Mouse (Mus musculus): ENCODE data around the gene Ptges2.
A peak's percentile ranks its signal among the peaks of the same experiment; 100 is the strongest.

Ptges2 gene

GRCm38 (mm10) chr2:32375317-32375940 lies 20.3 kb upstream of the Ptges2 start:
- no peak for DNase-seq (ENCODE audit: low spot score)

DNA sequence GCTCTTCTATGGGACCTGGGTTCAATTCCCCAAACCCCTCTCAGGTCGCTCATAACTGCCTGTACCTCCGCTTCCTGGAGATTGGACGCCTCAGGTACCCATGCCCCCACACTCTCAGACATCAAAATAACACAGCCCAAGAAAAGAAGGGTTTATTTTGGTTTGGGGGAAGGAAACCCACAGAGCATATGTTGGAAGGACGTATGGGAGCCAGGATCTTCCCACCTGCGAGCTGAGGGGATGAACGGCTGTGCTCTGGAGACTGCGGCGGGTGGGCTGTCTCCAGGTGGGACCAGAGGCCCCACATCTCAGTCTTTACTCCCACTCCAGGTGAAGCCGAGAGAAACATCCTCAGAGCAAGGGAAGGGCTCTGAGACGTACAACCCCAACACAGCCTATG lies 18.7 kb upstream of the Ptges2 start:
- no peak for DNase-seq (ENCODE audit: low spot score)

- no peak for DNase-seq (ENCODE audit: low spot score)
Observed at GRCm38 (mm10) chr2:32380001-32380500, 15.6 kb upstream of the Ptges2 start.

DNA sequence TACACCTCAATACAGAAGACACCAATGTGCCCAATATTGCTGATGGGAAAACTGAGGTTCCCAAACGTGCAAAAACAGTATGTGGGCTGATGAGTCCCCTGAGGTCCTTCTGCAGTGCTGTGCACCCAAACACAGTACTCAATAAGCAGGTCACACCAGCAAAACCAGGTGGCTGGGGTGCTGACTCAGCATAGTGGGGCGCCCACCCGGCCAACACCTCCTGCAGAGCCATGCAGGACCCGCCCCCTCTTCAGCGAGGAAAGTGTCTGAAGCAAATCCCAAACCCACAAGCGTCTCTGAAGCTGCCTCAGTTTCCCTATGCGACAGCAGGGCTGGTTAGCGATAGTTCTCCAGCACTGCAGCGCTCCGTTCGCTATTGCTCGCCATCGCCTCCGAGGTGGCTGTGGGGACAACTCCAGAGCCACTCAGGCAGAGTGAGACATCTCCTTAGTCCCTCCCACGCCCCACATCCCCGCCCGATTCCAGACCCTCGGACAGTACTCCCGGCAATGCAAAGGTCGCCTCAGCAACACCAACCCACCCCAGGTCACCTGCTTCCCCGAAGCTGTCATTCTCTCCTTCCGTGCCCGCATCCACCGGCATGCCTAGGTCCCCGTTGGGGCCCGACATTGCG lies 14.4 kb upstream of the Ptges2 start:
- no peak for DNase-seq (ENCODE audit: low spot score)

- DNase-seq (ENCODE audit: low spot score): peak; percentile 89
Observed at GRCm38 (mm10) chr2:32381775-32382223, 13.9 kb upstream of the Ptges2 start, which contains the start of gene 1110008P14Rik. Gene 1110008P14Rik, minus strand, starts transcription at chr2:32381938.

DNA sequence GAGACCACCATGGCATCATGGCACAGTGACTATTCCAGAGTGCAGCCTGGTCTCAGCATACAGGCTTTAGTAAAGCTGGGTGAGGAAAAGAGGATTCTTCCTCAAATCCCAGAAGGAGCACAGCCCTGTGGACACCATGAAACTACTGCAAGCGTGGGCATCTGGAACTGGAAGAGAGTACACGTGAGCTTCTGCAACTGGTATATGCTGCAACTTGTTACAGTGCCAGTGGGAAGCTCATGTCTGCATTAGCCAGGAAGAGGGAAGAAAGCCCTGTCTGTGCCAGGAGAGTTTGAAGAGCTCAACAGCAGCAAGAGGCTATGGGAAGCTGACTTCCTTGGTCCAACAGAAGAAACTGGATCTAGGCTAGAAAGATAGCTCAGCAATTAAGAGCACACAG lies 13.0 kb upstream of the Ptges2 start:
- DNase-seq (ENCODE audit: low spot score): no peak

DNA sequence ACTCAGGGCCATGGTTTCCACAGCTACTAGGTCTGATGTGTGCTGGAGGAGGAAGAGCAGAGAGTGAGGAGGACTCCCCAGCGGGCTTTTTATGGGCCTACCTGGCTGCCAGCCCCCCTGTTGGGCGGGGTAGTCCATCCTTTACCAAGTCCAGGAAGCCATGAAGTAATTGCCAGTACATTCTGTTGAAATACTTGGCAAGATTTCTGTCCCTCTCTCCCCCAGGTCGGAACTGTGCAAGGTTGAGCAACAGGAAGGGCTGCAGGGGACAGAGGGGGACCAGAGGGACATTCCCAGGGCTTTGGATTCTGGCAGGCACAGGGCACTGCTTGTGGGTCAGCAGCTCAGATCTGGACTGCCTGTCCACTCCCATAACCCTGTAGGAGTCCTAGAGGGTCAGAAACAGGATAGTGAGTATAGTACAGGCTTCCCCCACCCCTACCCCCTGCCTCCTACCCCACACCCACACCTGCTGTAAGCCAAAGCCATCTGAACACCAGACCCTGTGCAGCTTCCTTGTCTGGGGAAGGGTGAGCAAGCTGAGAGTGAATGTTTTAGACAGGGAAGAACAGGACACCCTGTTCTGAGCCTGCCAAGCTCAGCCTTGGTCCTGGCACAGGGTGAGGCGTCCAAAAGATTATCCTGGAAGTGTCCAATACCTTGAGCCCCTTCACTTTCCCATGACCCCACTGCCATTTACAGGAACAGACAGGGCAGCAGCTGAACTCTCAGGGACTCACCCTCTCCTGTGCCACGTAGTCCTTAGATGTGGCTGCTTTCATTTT lies 7.8 kb upstream of the Ptges2 start, which contains the start of gene Lcn2:
Gene Lcn2 (minus strand): TSS at position 547 of the 785 bp plus-strand sequence.
- DNase-seq (ENCODE audit: low spot score): no peak

GRCm38 (mm10) chr2:32389157-32389556 lies 6.5 kb upstream of the Ptges2 start:
- no peak for DNase-seq (ENCODE audit: low spot score)

DNA sequence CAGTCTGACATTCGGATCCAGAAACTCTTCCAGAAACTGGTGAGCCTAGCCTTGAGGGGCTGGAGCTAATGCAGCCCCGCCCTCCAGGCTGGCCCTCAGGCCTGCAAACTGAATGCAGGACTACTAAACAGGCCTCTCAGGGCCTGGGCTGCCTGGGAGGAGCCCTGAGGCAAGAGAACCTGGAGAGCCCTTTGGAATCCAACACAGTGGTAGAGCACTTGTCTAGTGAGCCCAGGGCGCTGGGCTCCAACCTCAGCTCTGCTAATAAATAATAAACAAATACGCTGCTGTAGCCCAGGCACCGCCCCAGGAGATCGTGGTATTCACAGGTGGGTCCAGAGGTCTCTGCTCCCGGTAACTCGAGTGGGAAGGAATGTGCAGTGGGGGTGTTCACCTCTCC lies 4.8 kb upstream of the Ptges2 start:
- DNase-seq (ENCODE audit: low spot score): no peak

DNA sequence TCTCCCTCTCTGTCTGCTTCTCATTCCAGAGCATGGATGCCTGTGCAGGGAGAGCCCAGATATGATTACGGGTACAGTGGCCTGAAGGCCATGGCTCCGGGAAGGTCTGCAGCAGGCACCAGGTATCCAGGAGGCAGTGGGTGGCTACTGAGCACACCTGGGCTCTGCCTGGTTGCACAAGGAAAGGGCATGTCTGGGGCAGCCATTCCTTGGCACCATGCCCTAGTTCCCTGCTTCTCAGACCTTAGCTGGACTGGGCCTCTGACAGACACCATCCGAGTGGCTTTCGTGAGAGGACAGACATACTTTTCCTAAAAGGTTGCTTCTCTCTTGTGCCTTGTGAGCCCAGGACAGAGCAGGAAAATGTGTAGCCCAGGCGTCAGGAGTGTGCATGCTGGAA lies 3.6 kb upstream of the Ptges2 start:
- DNase-seq (ENCODE audit: low spot score): no peak

GRCm38 (mm10) chr2:32394973-32395372 lies 723 bp upstream of the Ptges2 start:
- DNase-seq (ENCODE audit: low spot score): no peak

GRCm38 (mm10) chr2:32395946-32396621 lies 388 bp downstream of the Ptges2 start:
- DNase-seq (ENCODE audit: low spot score): peak; percentile 91

GRCm38 (mm10) chr2:32396695-32397094 lies 999 bp downstream of the Ptges2 start:
- DNase-seq (ENCODE audit: low spot score): no peak

DNA sequence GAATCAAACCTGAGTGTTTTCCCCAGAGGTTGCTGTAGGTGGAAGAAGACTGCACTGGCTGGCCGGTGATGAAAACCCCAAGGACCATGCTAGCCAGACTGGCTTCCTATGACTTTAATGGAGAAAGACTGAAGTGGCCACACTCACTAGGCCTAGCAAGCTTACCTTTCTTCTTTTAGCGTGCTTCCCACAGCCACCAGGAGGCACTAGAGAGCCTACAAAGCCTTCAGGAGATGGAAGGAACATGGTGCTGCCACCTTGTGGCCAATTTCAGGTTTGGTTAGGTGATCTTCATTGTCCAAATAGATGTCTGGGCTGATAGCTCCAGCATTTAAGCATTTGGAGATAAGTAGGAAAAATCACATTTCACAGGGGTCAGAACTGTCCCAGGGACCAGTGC lies 9.0 kb downstream of the Ptges2 start:
- peak; percentile 87 for DNase-seq (ENCODE audit: low spot score)

DNA sequence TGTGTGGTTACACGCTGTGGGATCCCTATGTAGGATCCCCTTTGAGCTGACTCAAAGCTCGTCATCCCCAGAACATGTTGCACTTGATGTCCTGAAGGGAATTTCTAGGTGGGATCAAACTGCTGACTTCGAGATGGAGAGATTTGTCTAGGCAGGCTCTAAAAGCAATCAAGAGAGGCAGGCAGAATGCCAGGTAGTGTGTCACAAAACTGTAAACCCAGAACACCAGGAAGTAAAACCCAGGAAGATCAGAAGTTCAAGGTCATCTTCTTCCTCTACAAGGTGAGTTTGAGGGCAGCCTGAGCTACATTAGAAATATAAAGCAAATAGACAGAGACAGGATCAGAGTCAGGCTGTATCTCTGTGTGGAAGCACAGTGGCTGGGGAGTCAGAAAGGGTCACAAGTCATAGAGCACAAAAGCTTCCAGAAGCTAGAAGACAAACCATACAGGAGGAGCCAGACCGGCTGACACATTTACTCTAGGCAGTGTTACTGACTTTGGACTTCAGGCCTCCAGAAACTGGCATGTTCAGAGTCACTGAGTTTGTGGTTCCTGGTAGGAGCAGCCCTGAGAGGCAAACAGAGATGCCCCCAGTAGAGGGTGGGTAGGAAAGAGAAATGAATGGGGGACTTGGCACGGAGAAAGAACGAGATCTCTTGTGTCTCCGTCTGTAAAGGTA lies 11.6 kb downstream of the Ptges2 start:
- no peak for DNase-seq (ENCODE audit: low spot score)

GRCm38 (mm10) chr2:32408429-32409424 lies 13.0 kb downstream of the Ptges2 start:
- DNase-seq (ENCODE audit: low spot score): no peak

DNA sequence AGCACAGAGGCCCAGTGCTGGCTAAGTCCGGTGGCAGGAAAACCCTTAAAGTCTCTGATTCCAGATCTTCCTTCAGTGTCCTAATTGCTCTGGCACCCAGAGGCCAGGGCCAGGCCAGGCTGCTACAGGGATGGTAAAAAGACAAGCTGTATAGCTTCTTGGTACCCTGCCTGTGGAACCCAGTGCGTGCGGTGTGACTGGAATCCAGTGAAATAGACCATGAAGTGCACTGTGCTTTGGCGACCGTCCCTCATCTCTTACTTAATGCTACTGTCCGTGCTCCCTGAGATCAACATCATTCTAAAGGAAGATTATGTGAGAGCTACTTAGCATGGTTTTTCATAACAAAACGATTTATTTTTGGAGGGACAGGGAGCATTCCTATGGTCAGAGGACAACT lies 15.7 kb downstream of the Ptges2 start:
- DNase-seq (ENCODE audit: low spot score): no peak

DNA sequence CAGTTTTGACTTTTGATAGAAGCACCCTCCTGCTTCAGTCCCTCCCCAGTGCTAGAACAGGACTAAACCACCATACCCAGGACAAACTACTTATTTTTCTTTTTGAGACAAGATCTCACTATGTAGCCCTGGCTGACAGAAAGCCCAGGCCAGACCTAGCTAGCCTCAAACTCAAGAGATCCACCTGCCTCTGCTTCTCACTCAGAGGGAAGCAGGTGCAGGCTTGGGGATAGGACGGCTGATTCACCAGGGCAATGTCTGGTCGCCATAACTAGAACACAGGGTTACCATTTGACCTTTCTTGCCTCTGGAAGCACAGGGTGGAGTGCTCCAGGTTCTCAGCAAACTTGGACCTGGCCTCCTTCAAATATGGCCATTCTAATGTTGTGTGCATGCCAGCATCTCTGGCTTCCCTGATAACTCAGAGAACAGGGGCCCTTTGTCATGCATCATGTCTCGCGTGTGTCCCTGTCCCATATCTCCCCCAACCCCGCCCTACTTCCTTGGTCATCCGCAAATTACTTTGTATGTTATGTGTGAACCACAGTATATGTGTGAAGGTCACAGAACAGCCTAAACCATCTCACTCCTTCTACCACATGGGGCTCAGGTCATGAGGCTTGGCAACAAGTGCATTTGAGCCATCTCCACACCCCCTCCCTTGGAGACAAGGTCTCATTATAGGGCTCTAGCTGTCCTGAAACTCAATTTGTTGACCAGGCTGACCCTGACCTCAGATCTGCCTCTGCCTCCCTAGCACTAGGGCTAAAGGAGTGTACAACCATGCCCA lies 17.2 kb downstream of the Ptges2 start:
- DNase-seq (ENCODE audit: low spot score): no peak

DNA sequence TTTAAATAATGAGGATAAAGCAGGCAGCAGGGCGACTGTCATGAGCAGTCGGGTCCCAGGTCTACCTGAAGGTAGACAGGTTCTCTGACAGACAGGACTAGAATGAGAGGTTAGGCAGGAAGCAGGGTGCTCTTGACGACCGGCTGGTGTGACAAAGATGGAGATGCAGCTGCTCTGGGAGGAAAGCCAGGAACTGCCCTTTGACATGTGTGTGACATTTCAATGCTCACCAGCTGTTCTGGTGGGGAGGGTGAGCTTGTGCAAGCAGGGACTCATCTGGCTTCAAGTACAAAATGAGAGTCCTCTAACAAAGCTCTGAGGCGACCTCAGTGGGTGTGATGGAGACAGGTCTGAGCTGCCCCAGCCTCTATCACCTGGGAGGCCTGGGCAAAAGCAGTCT lies 18.2 kb downstream of the Ptges2 start:
- no peak for DNase-seq (ENCODE audit: low spot score)

GRCm38 (mm10) chr2:32415801-32416200 lies 20.1 kb downstream of the Ptges2 start:
- no peak for DNase-seq (ENCODE audit: low spot score)

All from left cerebral cortex, adult 11 months (tissue).